ENCODE assay signal across 19 mouse cellular contexts in the genomic region with DNA sequence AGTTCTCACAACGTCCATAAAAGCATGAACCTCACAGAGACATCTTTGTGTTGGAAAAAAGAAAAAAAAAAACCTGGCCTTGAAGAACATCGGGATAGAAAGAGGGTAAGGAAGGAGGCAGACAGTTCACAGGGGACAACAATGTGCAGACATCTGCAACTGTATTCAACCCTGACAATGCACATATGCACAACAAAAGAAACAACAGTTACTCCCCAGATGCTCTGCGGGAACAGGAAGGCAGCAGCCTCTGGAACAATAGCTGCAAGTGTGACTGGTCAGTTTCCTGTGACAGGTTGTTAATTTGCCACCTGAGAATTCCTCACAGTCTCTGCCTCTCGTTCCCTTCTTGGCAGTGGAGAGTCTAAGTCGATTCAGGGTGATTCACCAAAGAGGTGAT.
DNase-seq lines count a peak whose midpoint lies in the region; ATAC-seq and TF ChIP-seq lines count a peak whose summit lies in the region.
"Had no signal": no experiment of that assay in that cellular context is flagged by ENCODE, and none has a peak within 500 bp of the region (broad histone marks: within the 10 kb centered on the region; RNA-seq: fewer than 3 reads in every experiment).

No protein-coding gene starts in this region.

- no peaks in the 10 kb centered on the region for H3K36me3 ChIP-seq in kidney, embryonic 16.5 days (ENCODE audit: insufficient read depth, low read length)
- H3K36me3 ChIP-seq in limb, embryonic 14.5 days (ENCODE audit: control insufficient read depth, insufficient read depth, low read length) = no peaks in the 10 kb centered on the region
- H3K36me3 ChIP-seq: embryonic facial prominence, embryonic 12.5 days; G1E; hindbrain, embryonic 15.5 days; liver, embryonic 12.5 days; lung, embryonic 15.5 days had no signal

- H3K4me2 ChIP-seq in kidney, embryonic 16.5 days (replicated peaks; ENCODE audit: low read depth, low read length) = no peak overlapping the region
- no peak overlapping the region for H3K4me2 ChIP-seq in limb, embryonic 14.5 days (replicated peaks; ENCODE audit: low read depth, low read length, severe bottlenecking)
- H3K4me2 ChIP-seq: embryonic facial prominence, embryonic 12.5 days; hindbrain, embryonic 15.5 days; liver, embryonic 12.5 days; lung, embryonic 15.5 days had no signal

- no peaks in the 10 kb centered on the region for H3K4me1 ChIP-seq in kidney, embryonic 16.5 days (ENCODE audit: insufficient read depth, low read length)
- H3K4me1 ChIP-seq in limb, embryonic 14.5 days (ENCODE audit: control insufficient read depth, insufficient read depth, low read length) = no peaks in the 10 kb centered on the region
- H3K4me1 ChIP-seq: embryonic facial prominence, embryonic 12.5 days; liver, embryonic 12.5 days; lung, embryonic 15.5 days had no signal

- no peak for DNase-seq in kidney, postnatal 25 days
- DNase-seq in ES-CJ7 (ENCODE audit: low read depth, low spot score) (peak; percentile 96), ZHBTc4 (ENCODE audit: low read depth, low spot score) (peak; percentile 88)
- peak; percentile 33 for DNase-seq in limb, embryonic 14.5 days (ENCODE audit: low spot score)
- no peak for DNase-seq in heart, adult 8-10 months (ENCODE audit: low spot score)
- DNase-seq: cerebellum, adult 11 months; cerebellum, postnatal 14 days; forebrain, postnatal 0 days; gastrocnemius, postnatal 10 days; kidney, adult 11 months; kidney, postnatal 36 days; right cerebral cortex, postnatal 4 days had no signal

- no peak overlapping the region for H3K27ac ChIP-seq in kidney, embryonic 16.5 days (ENCODE audit: low read length)
- H3K27ac ChIP-seq in limb, embryonic 14.5 days (replicated peaks; ENCODE audit: low read depth, low read length) = no peak overlapping the region
- H3K27ac ChIP-seq: embryonic facial prominence, embryonic 12.5 days; hindbrain, embryonic 15.5 days; liver, embryonic 12.5 days; lung, embryonic 15.5 days had no signal

- no peaks in the 10 kb centered on the region for H3K27me3 ChIP-seq in kidney, embryonic 16.5 days (ENCODE audit: insufficient read depth, low read length)
- H3K27me3 ChIP-seq in limb, embryonic 14.5 days (ENCODE audit: control insufficient read depth, insufficient read depth, low read length) = no peaks in the 10 kb centered on the region
- H3K27me3 ChIP-seq: embryonic facial prominence, embryonic 12.5 days; hindbrain, embryonic 15.5 days; liver, embryonic 12.5 days; lung, embryonic 15.5 days had no signal

- TF ChIP-seq POLR2A in limb, embryonic 14.5 days (IDR thresholded peaks at IDR 0.05; ENCODE audit: borderline replicate concordance, extremely low read depth, insufficient read depth, insufficient read length) = no peak

- no peaks in the 10 kb centered on the region for H3K9me3 ChIP-seq in kidney, embryonic 16.5 days (ENCODE audit: low read length)
- H3K9me3 ChIP-seq in limb, embryonic 14.5 days (ENCODE audit: control insufficient read depth, low read length) = no peaks in the 10 kb centered on the region
- H3K9me3 ChIP-seq: embryonic facial prominence, embryonic 12.5 days; G1E; hindbrain, embryonic 15.5 days; liver, embryonic 12.5 days; lung, embryonic 15.5 days had no signal

- no peak overlapping the region for H3K9ac ChIP-seq in kidney, embryonic 16.5 days (replicated peaks; ENCODE audit: low read length)
- no peak overlapping the region for H3K9ac ChIP-seq in limb, embryonic 14.5 days (ENCODE audit: low read depth, low read length, severe bottlenecking)
- H3K9ac ChIP-seq: embryonic facial prominence, embryonic 12.5 days; forebrain, postnatal 0 days; hindbrain, embryonic 15.5 days; liver, embryonic 12.5 days; lung, embryonic 15.5 days had no signal

- WGBS in kidney, embryonic 16.5 days = 2% methylated on average over 5 of the region's 5 CpGs
- WGBS in limb, embryonic 14.5 days = 1% methylated on average over 5 of the region's 5 CpGs

- no peak overlapping the region for H3K4me3 ChIP-seq in kidney, embryonic 16.5 days (ENCODE audit: low read length)
- no peak overlapping the region for H3K4me3 ChIP-seq in limb, embryonic 14.5 days (replicated peaks; ENCODE audit: low read length)
- H3K4me3 ChIP-seq: embryonic facial prominence, embryonic 12.5 days; hindbrain, embryonic 15.5 days; liver, embryonic 12.5 days; lung, embryonic 15.5 days had no signal

- ATAC-seq in kidney, embryonic 16.5 days (ENCODE audit: low FRiP score, low TSS enrichment) = peak; percentile 49; the same call in 1 of the 2 replicates
- ATAC-seq in limb, embryonic 14.5 days (ENCODE audit: low FRiP score, low read depth) = 0 out of 2 replicates have a peak, but pooled peaks have one; percentile 23
- ATAC-seq in frontal cortex, adult (ENCODE audit: low TSS enrichment) = no peak
- ATAC-seq: forebrain, postnatal 0 days; liver, embryonic 12.5 days had no signal

Comparison
In these comparisons a context has a peak if more than half of its experiments do, and no peak if none do; other contexts are left out.
1. DNase-seq: peak in ES-CJ7 (single experiment), ZHBTc4 (single experiment) and limb, embryonic 14.5 days (single experiment); none in kidney, postnatal 25 days (0 of 2) and heart, adult 8-10 months (single experiment).